Mouse (Mus musculus) midbrain, embryonic 16.5 days (tissue): ENCODE data around the gene Ptprb. TPM values are rescaled to one million over a fixed set of nuclear protein-coding genes. Genes with fewer than 3 reads are reported as not detected.

Experiments
- ATAC-seq: fragments of 200-750 bp; cut with Nextera tagmentation; 2 replicates; pipeline ENCODE4 v1.8.0; 2017; ENCODE audit warnings: moderate TSS enrichment
- H3K27ac ChIP-seq: fragments of 300-500 bp; sonication (generic); 2 replicates; pipeline ENCODE4 v1.5.1; 2014; ENCODE audit warnings: mild to moderate bottlenecking, low read length, mixed read lengths
- H3K27me3 ChIP-seq: fragments of 300-500 bp; sonication (generic); 2 replicates; pipeline ENCODE4 v1.6.1; 2014; ENCODE audit warnings: low read depth, low read length, mixed read lengths; ENCODE audit not compliant: control insufficient read depth, insufficient read depth
- H3K36me3 ChIP-seq: fragments of 300-500 bp; sonication (generic); 2 replicates; pipeline ENCODE4 v1.6.1; 2014; ENCODE audit warnings: mild to moderate bottlenecking, low read length, moderate library complexity, mixed read lengths; ENCODE audit not compliant: control insufficient read depth, insufficient read depth
- H3K4me1 ChIP-seq: fragments of 300-500 bp; sonication (generic); 2 replicates; pipeline ENCODE4 v1.6.1; 2014; ENCODE audit warnings: mild to moderate bottlenecking, low read length, mixed read lengths; ENCODE audit not compliant: control insufficient read depth, insufficient read depth
- H3K4me2 ChIP-seq: fragments of 300-500 bp; sonication (generic); 2 replicates; pipeline ENCODE4 v1.6.1; 2014; ENCODE audit warnings: mild to moderate bottlenecking, low read length, mixed read lengths
- H3K4me3 ChIP-seq: fragments of 300-500 bp; sonication (generic); 2 replicates; pipeline ENCODE4 v1.5.1; 2014; ENCODE audit warnings: low read depth, mild to moderate bottlenecking, low read length, moderate library complexity, mixed read lengths
- H3K9ac ChIP-seq: fragments of 300-500 bp; sonication (generic); 2 replicates; pipeline ENCODE4 v1.6.1; 2014; ENCODE audit warnings: low read depth, low read length, mixed read lengths
- H3K9me3 ChIP-seq: fragments of 300-500 bp; sonication (generic); replicated peaks from 2 replicates; pipeline ENCODE4 v1.6.1; 2014; ENCODE audit warnings: mild to moderate bottlenecking, low read length, mixed read lengths; ENCODE audit not compliant: control insufficient read depth, poor library complexity, severe bottlenecking
- WGBS: fragments of 180-500 bp; shearing (Covaris S2); extraction: QIAGEN DNeasy Blood & Tissue Kit; methylation state at CpG from one replicate; pipeline ENCODE4 v1.1.7; 2014; 5-methylcytosine and 5-hydroxymethylcytosine counted together
- polyA plus RNA-seq: library from polyadenylated mRNA; unstranded; fragments of >200 nt; fragmentation: Nextera tagmentation; extraction: Ambion mirVana; gene quantifications from 2 replicates; pipeline ENCODE4 v1.2.1, GENCODE M21; 2015

Ptprb gene
- polyA plus RNA-seq, 1 experiment from 2014 or later: 3.4 TPM

GRCm38 (mm10) chr10:116286697-116287344 lies 11.5 kb downstream of the Ptprb start:
- Histone ChIP-seq H3K9me3 (no peaks in the 10 kb centered on the region), H3K4me1 (no peaks in the 10 kb centered on the region)
- WGBS: 86% methylated on average over 7 of the region's 7 CpGs

DNA sequence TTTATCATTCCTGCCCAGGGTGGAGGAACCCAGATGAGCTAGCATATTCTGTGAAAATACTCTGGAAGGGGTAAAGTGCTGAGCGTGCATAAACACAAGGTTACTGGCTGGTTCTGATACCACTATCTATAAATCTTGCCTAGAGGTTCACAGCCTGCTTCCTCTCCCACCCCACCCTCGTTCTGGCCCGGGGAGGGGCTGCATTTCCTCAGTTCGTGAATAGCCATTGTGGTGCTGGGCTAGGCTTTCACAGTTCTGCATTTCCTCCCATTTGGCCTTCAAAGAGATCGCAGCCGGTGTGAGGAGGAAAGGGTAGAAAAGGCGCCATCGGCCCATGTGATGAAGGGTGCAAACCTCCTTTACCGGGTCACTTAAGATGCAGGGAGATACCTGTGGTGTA lies 12.8 kb downstream of the Ptprb start:
- no peaks in the 10 kb centered on the region for H3K36me3 ChIP-seq
- WGBS: 83% methylated on average over 9 of the region's 9 CpGs
- no peak overlapping the region for H3K4me2 ChIP-seq
- no peaks in the 10 kb centered on the region for H3K4me1 ChIP-seq
- H3K27me3 ChIP-seq: no peaks in the 10 kb centered on the region
- ATAC-seq: no peak
- H3K4me3 ChIP-seq: no peak overlapping the region
- no peak overlapping the region for H3K27ac ChIP-seq
- no peaks in the 10 kb centered on the region for H3K9me3 ChIP-seq
- H3K9ac ChIP-seq: no peak overlapping the region

More at GRCm38 (mm10) chr10:116286697-116287344, 11.5 kb downstream of the Ptprb start:
- Histone ChIP-seq H3K27me3 (no peaks in the 10 kb centered on the region), H3K4me2 (no peak overlapping the region), H3K36me3 (no peaks in the 10 kb centered on the region), H3K27ac (no peak overlapping the region), H3K9ac (no peak overlapping the region), H3K4me3 (no peak overlapping the region)
- ATAC-seq: no peak

DNA sequence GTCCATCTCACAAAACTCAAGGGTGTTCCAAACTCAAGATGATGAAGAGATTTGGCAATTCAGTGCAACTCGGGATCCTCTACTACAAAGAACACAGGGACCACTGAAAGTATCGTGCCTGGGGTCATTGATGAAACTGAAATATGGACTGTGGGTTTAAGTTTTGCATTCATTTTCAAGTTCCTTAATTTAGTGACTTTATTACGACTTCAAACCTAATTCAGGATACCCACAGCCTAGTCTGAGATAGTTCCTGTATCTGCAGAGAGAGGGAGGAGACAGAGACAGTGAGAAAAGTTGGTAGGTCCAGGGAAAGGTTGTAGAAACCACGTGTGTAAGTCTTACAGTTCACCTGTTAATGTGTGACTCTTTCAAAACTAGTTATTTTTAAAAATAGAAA lies 15.2 kb downstream of the Ptprb start:
- no peak overlapping the region for H3K4me2 ChIP-seq
- H3K27me3 ChIP-seq: no peaks in the 10 kb centered on the region
- no peak for ATAC-seq
- 80% methylated on average over 4 of the region's 4 CpGs for WGBS
- no peak overlapping the region for H3K4me3 ChIP-seq
- no peaks in the 10 kb centered on the region for H3K4me1 ChIP-seq
- no peaks in the 10 kb centered on the region for H3K36me3 ChIP-seq
- H3K9me3 ChIP-seq: no peaks in the 10 kb centered on the region
- no peak overlapping the region for H3K27ac ChIP-seq
- H3K9ac ChIP-seq: no peak overlapping the region

DNA sequence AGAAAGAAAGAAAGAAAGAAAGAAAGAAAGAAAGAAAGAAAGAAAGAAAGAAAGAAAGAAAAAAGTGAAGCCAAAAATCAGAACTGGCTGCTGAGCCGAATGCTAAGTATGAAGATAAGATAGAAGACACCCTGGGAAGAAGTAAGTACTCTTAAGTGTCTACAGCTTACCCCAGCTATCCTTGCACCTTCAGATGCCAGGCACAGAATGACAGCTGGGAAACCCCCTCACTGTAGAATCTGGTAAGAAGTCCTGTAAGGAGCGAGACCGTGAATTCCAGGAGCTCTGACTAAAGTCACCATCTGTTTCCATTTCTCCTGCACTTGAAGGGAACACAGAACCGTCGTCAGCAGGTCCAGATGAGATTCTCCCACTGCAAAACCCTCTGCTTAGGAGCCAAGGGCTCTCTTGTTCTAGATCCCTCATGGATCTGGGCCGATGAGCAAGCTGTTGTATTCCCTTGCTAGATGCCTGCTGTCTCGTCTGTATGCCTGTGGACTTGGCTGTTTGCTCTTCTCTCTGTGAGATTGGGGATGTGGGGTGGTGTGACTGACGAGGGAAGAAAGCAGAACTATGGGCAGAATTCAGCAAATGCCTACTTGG lies 15.9 kb downstream of the Ptprb start:
- no peak overlapping the region for H3K9ac ChIP-seq
- H3K4me3 ChIP-seq: no peak overlapping the region
- no peaks in the 10 kb centered on the region for H3K4me1 ChIP-seq
- WGBS: 82% methylated on average over 8 of the region's 8 CpGs
- H3K27me3 ChIP-seq: no peaks in the 10 kb centered on the region
- H3K27ac ChIP-seq: no peak overlapping the region
- no peaks in the 10 kb centered on the region for H3K9me3 ChIP-seq
- ATAC-seq: no peak
- H3K36me3 ChIP-seq: no peaks in the 10 kb centered on the region
- H3K4me2 ChIP-seq: no peak overlapping the region

DNA sequence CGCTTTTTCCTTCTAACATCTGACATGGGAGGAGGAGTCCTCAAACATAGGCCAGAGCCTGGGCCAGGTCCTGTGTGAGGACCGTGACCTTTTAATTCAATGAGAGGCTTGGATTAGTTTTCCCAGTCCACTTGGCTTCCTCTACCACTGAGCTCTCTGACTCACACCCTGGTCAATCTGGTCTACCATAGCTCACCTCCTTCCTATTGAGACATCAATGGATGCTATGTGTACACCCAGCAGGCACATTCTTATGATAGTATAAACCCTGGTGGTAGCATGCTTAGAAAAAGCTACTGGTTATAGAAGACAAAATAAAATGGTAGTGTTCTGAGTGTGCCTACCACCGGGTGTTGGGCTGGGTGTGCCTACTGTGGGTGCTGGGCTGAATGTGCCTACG lies 21.1 kb downstream of the Ptprb start:
- 87% methylated on average over 4 of the region's 4 CpGs for WGBS

GRCm38 (mm10) chr10:116297854-116298253 lies 22.5 kb downstream of the Ptprb start:
- Histone ChIP-seq H3K27ac (no peak overlapping the region), H3K4me2 (no peak overlapping the region), H3K27me3 (peaks cover 7% of the 10 kb centered on the region), H3K4me3 (no peak overlapping the region), H3K9me3 (no peaks in the 10 kb centered on the region), H3K9ac (no peak overlapping the region), H3K36me3 (no peaks in the 10 kb centered on the region), H3K4me1 (no peaks in the 10 kb centered on the region; the same call in 1 of the 2 replicates)
- no peak for ATAC-seq
- WGBS: 84% methylated on average over 12 of the region's 12 CpGs

More for the DNA sequence above, 21.1 kb downstream of the Ptprb start:
- Histone ChIP-seq H3K4me2 (no peak overlapping the region), H3K4me3 (no peak overlapping the region), H3K27ac (no peak overlapping the region), H3K27me3 (0 out of 2 replicates have a peak, but pooled peaks cover 2% of the 10 kb centered on the region), H3K9me3 (no peaks in the 10 kb centered on the region), H3K36me3 (no peaks in the 10 kb centered on the region), H3K9ac (no peak overlapping the region), H3K4me1 (no peaks in the 10 kb centered on the region; the same call in 1 of the 2 replicates)
- ATAC-seq: no peak

DNA sequence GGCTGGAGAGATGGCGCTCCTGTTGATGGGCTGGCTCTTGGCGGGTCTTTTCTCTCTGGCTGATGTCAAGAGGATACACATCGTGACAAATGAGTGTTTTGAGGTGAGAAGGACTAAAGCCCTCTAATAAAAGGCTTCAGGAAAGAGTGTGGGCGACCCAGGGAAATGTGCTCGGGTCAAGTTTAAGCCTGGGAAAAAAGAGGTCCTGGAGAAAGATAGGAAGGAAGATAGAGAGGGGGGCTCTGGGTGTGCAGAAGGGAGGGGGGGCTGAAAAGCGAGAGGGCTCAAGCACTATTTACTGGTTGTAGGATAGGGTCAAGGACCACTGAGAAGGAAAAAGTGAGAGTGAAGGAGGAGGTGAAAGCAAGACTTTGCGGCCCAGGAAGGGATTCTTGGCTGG lies 25.5 kb downstream of the Ptprb start:
- 15% methylated on average over 7 of the region's 7 CpGs for WGBS
- H3K4me2 ChIP-seq: peak overlapping the region; percentile 91
- no peaks in the 10 kb centered on the region for H3K36me3 ChIP-seq
- H3K9ac ChIP-seq: no peak overlapping the region
- no peak overlapping the region for H3K27ac ChIP-seq
- H3K27me3 ChIP-seq: peaks cover 7% of the 10 kb centered on the region
- peak overlapping the region; percentile 47 for H3K4me3 ChIP-seq
- no peaks in the 10 kb centered on the region for H3K9me3 ChIP-seq
- H3K4me1 ChIP-seq: no peaks in the 10 kb centered on the region; the same call in 1 of the 2 replicates
- no peak for ATAC-seq

- ATAC-seq: peak; percentile 56; the same call in 1 of the 2 replicates
- no peaks in the 10 kb centered on the region for H3K9me3 ChIP-seq
- H3K36me3 ChIP-seq: no peaks in the 10 kb centered on the region
- H3K4me2 ChIP-seq: peak overlapping the region; percentile 91
- H3K4me3 ChIP-seq: peak overlapping the region; percentile 47
- H3K4me1 ChIP-seq: no peaks in the 10 kb centered on the region; the same call in 1 of the 2 replicates
- H3K27ac ChIP-seq: no peak overlapping the region
- 0% methylated on average over 33 of the region's 36 CpGs for WGBS
- peak overlapping the region; percentile 56; the same call in 1 of the 2 replicates for H3K9ac ChIP-seq
- H3K27me3 ChIP-seq: peaks cover 7% of the 10 kb centered on the region
Measured at GRCm38 (mm10) chr10:116301258-116301657, 25.9 kb downstream of the Ptprb start.

GRCm38 (mm10) chr10:116304355-116304754 lies 29.0 kb downstream of the Ptprb start:
- no peak overlapping the region for H3K4me3 ChIP-seq

More at GRCm38 (mm10) chr10:116304355-116304754, 29.0 kb downstream of the Ptprb start:
- H3K4me1 ChIP-seq: no peaks in the 10 kb centered on the region; the same call in 1 of the 2 replicates
- no peak overlapping the region for H3K9ac ChIP-seq
- no peak overlapping the region for H3K27ac ChIP-seq
- ATAC-seq: no peak
- no peaks in the 10 kb centered on the region for H3K9me3 ChIP-seq
- no peaks in the 10 kb centered on the region for H3K36me3 ChIP-seq
- no peak overlapping the region for H3K4me2 ChIP-seq
- 95% methylated on average over 4 of the region's 4 CpGs for WGBS
- H3K27me3 ChIP-seq: peaks cover 7% of the 10 kb centered on the region
